Mouse (Mus musculus) midbrain, embryonic 16.5 days (tissue): ENCODE measurements around the gene Tmem107. TPM values are rescaled to one million over a fixed set of nuclear protein-coding genes. Genes with fewer than 3 reads are reported as not detected.
"Not testable (repeated sequence)": the region's sequence is repeated elsewhere in the genome, so short reads cannot be mapped to it uniquely, and the experiment has no call there.

Experiments
- ATAC-seq: fragments of 200-750 bp; cut with Nextera tagmentation; 2 replicates; pipeline ENCODE4 v1.8.0; 2017; ENCODE audit warnings: moderate TSS enrichment
- H3K27ac ChIP-seq: fragments of 300-500 bp; sonication (generic); 2 replicates; pipeline ENCODE4 v1.5.1; 2014; ENCODE audit warnings: mild to moderate bottlenecking, low read length, mixed read lengths
- H3K27me3 ChIP-seq: fragments of 300-500 bp; sonication (generic); 2 replicates; pipeline ENCODE4 v1.6.1; 2014; ENCODE audit warnings: low read depth, low read length, mixed read lengths; ENCODE audit not compliant: control insufficient read depth, insufficient read depth
- H3K36me3 ChIP-seq: fragments of 300-500 bp; sonication (generic); 2 replicates; pipeline ENCODE4 v1.6.1; 2014; ENCODE audit warnings: mild to moderate bottlenecking, low read length, moderate library complexity, mixed read lengths; ENCODE audit not compliant: control insufficient read depth, insufficient read depth
- H3K4me1 ChIP-seq: fragments of 300-500 bp; sonication (generic); 2 replicates; pipeline ENCODE4 v1.6.1; 2014; ENCODE audit warnings: mild to moderate bottlenecking, low read length, mixed read lengths; ENCODE audit not compliant: control insufficient read depth, insufficient read depth
- H3K4me2 ChIP-seq: fragments of 300-500 bp; sonication (generic); 2 replicates; pipeline ENCODE4 v1.6.1; 2014; ENCODE audit warnings: mild to moderate bottlenecking, low read length, mixed read lengths
- H3K4me3 ChIP-seq: fragments of 300-500 bp; sonication (generic); 2 replicates; pipeline ENCODE4 v1.5.1; 2014; ENCODE audit warnings: low read depth, mild to moderate bottlenecking, low read length, moderate library complexity, mixed read lengths
- H3K9ac ChIP-seq: fragments of 300-500 bp; sonication (generic); 2 replicates; pipeline ENCODE4 v1.6.1; 2014; ENCODE audit warnings: low read depth, low read length, mixed read lengths
- H3K9me3 ChIP-seq: fragments of 300-500 bp; sonication (generic); replicated peaks from 2 replicates; pipeline ENCODE4 v1.6.1; 2014; ENCODE audit warnings: mild to moderate bottlenecking, low read length, mixed read lengths; ENCODE audit not compliant: control insufficient read depth, poor library complexity, severe bottlenecking
- WGBS: fragments of 180-500 bp; shearing (Covaris S2); extraction: QIAGEN DNeasy Blood & Tissue Kit; methylation state at CpG from one replicate; pipeline ENCODE4 v1.1.7; 2014; 5-methylcytosine and 5-hydroxymethylcytosine counted together
- polyA plus RNA-seq: library from polyadenylated mRNA; unstranded; fragments of >200 nt; fragmentation: Nextera tagmentation; extraction: Ambion mirVana; gene quantifications from 2 replicates; pipeline ENCODE4 v1.2.1, GENCODE M21; 2015

Gene Tmem107
- polyA plus RNA-seq, 1 experiment from 2014 or later = 41.2 TPM

DNA sequence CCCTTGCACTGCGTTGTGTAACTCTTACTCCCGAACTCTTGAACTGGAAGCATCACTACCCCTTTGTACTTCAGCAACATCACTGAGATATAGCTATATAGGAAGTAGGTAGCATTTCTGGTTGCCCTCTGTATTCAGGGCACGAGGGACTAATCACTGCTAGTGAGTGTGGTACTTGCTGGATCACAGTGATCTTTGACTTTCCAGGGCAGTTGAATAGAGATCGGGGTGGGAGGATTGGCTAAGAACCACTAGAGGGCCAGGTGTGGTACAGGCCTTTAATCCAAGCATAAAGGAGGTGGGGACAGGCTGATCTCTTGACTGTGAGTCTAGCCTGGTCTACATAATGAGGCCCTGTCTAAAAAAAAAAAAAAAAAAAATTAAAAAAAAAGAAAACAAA is 22.3 kb downstream of the Tmem107 start:
- Histone ChIP-seq H3K4me3 (no peak overlapping the region), H3K4me2 (no peak overlapping the region), H3K4me1 (peaks cover 48% of the 10 kb centered on the region), H3K36me3 (peaks cover 8% of the 10 kb centered on the region; the same call in 1 of the 2 replicates), H3K27ac (no peak overlapping the region), H3K9ac (no peak overlapping the region), H3K27me3 (no peaks in the 10 kb centered on the region), H3K9me3 (no peaks in the 10 kb centered on the region)
- no peak for ATAC-seq
- WGBS = 85% methylated on average over 4 of the region's 4 CpGs

DNA sequence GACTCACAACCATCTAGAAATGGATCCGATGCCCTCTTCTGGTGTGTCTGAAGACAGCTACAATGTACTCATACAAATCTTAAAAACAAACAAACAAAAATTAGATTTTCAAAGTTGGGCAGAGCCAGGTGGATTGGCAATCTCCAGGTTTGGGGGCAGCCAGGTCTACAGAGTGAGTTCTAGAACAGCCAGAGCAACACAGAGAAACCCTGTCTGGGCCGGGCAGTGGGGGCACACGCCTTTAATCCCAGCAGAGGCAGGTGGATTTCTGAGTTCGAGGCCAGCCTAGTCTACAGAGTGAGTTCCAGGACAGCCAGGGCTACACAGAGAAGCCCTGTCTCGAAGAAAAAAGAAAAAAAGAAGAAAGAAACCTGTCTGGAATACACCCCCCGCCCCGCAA is 23.2 kb downstream of the Tmem107 start:
- H3K36me3 ChIP-seq, H3K9ac ChIP-seq, H3K9me3 ChIP-seq, H3K27me3 ChIP-seq, ATAC-seq, H3K4me2 ChIP-seq, H3K4me3 ChIP-seq: not testable (repeated sequence)
- Histone ChIP-seq H3K4me1 (peaks cover 56% of the 10 kb centered on the region), H3K27ac (peak overlapping the region; percentile 75; the same call in 1 of the 2 replicates)
- 85% methylated on average over 7 of the region's 7 CpGs for WGBS

- peak within 1 kb of the TSS; percentile 77 for H3K27ac ChIP-seq
- peaks cover 7% of the 10 kb centered on the region; the same call in 1 of the 2 replicates for H3K36me3 ChIP-seq
- under 1% methylated on average over 37 of the region's 37 CpGs for WGBS
- peak within 1 kb of the TSS; percentile 82 for H3K4me2 ChIP-seq
- peak; percentile 94 for ATAC-seq
- H3K9me3 ChIP-seq = no peaks in the 10 kb centered on the region
- H3K4me1 ChIP-seq = peaks cover 56% of the 10 kb centered on the region
- H3K9ac ChIP-seq = peak within 1 kb of the TSS; percentile 49
- peak within 1 kb of the TSS; percentile 46 for H3K4me3 ChIP-seq
- H3K27me3 ChIP-seq = no peaks in the 10 kb centered on the region
Observed at GRCm38 (mm10) chr11:69094697-69095429, 24.3 kb downstream of the Tmem107 start, which contains the start of gene Per1. TSS of gene Per1 (plus strand) at chr11:69095217.

- 4% methylated on average over 27 of the region's 27 CpGs for WGBS
- Histone ChIP-seq H3K27ac (peak overlapping the region; percentile 77), H3K36me3 (peaks cover 6% of the 10 kb centered on the region; the same call in 1 of the 2 replicates), H3K27me3 (no peaks in the 10 kb centered on the region), H3K4me1 (peaks cover 54% of the 10 kb centered on the region), H3K9me3 (no peaks in the 10 kb centered on the region), H3K4me3 (peak overlapping the region; percentile 46), H3K9ac (peak overlapping the region; percentile 49), H3K4me2 (peak overlapping the region; percentile 82)
- ATAC-seq = no peak
Observed at GRCm38 (mm10) chr11:69095511-69096231, 25.1 kb downstream of the Tmem107 start.

DNA sequence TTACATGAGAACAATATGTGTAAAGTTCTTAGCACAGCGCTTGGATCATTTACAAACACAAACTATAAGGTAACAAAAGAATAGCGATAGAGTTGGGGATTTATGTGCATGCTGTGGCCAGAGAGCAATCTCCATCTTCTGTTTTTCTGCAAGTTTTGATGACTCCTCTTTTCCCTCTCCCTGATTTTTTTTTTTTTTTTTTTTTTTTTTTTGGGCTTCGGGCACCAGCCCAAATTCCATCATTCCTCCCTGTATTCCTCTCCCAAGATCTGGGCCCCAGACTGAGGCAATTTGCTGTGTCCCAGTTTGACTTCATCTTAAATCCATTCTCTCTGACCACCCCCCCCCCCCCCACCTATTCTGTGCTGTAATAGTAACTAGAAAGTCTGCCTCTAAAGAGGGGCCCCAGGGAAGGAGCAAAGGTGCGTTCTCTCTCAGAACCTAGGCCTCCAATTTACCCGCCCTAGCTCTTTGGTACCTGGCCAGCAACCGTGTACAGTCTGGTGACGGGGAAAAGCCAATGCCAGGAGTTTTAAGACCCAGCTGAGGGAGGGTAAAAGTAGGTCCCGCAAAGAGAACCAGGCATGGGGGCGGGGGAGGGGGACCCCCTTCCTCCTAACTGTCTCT is 25.9 kb downstream of the Tmem107 start:
- 14% methylated on average over 9 of the region's 9 CpGs for WGBS
- ATAC-seq = no peak
- H3K4me1 ChIP-seq = peaks cover 52% of the 10 kb centered on the region
- H3K4me3 ChIP-seq = peak overlapping the region; percentile 46
- peak overlapping the region; percentile 44 for H3K27ac ChIP-seq
- peak overlapping the region; percentile 47 for H3K9ac ChIP-seq
- peaks cover 4% of the 10 kb centered on the region; the same call in 1 of the 2 replicates for H3K36me3 ChIP-seq
- no peaks in the 10 kb centered on the region for H3K9me3 ChIP-seq
- peak overlapping the region; percentile 82 for H3K4me2 ChIP-seq
- no peaks in the 10 kb centered on the region for H3K27me3 ChIP-seq

- H3K9me3 ChIP-seq = no peaks in the 10 kb centered on the region
- no peaks in the 10 kb centered on the region for H3K27me3 ChIP-seq
- H3K4me3 ChIP-seq = peak overlapping the region; percentile 28
- 2% methylated on average over 28 of the region's 29 CpGs for WGBS
- ATAC-seq = no peak
- H3K4me2 ChIP-seq = peak overlapping the region; percentile 56
- H3K4me1 ChIP-seq = peaks cover 50% of the 10 kb centered on the region
- H3K27ac ChIP-seq = peak overlapping the region; percentile 44
- peaks cover 9% of the 10 kb centered on the region for H3K36me3 ChIP-seq
- peak overlapping the region; percentile 47 for H3K9ac ChIP-seq
Observed at GRCm38 (mm10) chr11:69096987-69097900, 26.6 kb downstream of the Tmem107 start.

GRCm38 (mm10) chr11:69098039-69098761 is 27.6 kb downstream of the Tmem107 start:
- ATAC-seq = no peak
- 18% methylated on average over 8 of the region's 8 CpGs for WGBS

GRCm38 (mm10) chr11:69098762-69099091 is 28.1 kb downstream of the Tmem107 start:
- Histone ChIP-seq H3K4me1 (peaks cover 50% of the 10 kb centered on the region), H3K9me3 (no peaks in the 10 kb centered on the region), H3K4me3 (peak overlapping the region; percentile 59), H3K36me3 (peaks cover 22% of the 10 kb centered on the region), H3K27ac (peak overlapping the region; percentile 71), H3K27me3 (no peaks in the 10 kb centered on the region), H3K9ac (peak overlapping the region; percentile 65), H3K4me2 (peak overlapping the region; percentile 97)
- WGBS = 0% methylated on average over 19 of the region's 19 CpGs
- ATAC-seq = no peak

More at GRCm38 (mm10) chr11:69098039-69098761, 27.6 kb downstream of the Tmem107 start:
- peak overlapping the region; percentile 65 for H3K9ac ChIP-seq
- H3K27me3 ChIP-seq = no peaks in the 10 kb centered on the region
- H3K9me3 ChIP-seq = no peaks in the 10 kb centered on the region
- H3K4me3 ChIP-seq = peak overlapping the region; percentile 59
- peaks cover 50% of the 10 kb centered on the region for H3K4me1 ChIP-seq
- peak overlapping the region; percentile 71 for H3K27ac ChIP-seq
- H3K36me3 ChIP-seq = peaks cover 18% of the 10 kb centered on the region
- H3K4me2 ChIP-seq = peak overlapping the region; percentile 97
